Mouse (Mus musculus): Measurements from ENCODE around the gene 2810459M11Rik. TPM values are rescaled to one million over a fixed set of nuclear protein-coding genes. Genes with fewer than 3 reads are reported as not detected.

2810459M11Rik gene
- polyA plus RNA-seq, 1 experiment from 2014 or later, result 1.4 TPM

- Histone ChIP-seq H3K27ac (replicated peaks; ENCODE audit: low read depth, low read length) (no peak overlapping the region), H3K27me3 (replicated peaks; ENCODE audit: control insufficient read depth, insufficient read depth, low read length) (peaks cover 64% of the 10 kb centered on the region), H3K9ac (ENCODE audit: low read depth, low read length) (peak overlapping the region; percentile 67; the same call in 1 of the 2 replicates), H3K4me2 (ENCODE audit: low read depth, low read length) (peak overlapping the region; percentile 96), H3K9me3 (ENCODE audit: control insufficient read depth, low read length) (peaks cover 1% of the 10 kb centered on the region; the same call in 1 of the 2 replicates), H3K4me3 (ENCODE audit: low read depth, low read length) (peak overlapping the region; percentile 56), H3K36me3 (ENCODE audit: control insufficient read depth, insufficient read depth, low read length) (no peaks in the 10 kb centered on the region), H3K4me1 (ENCODE audit: control insufficient read depth, insufficient read depth, low read length) (0 out of 2 replicates have a peak, but pooled peaks cover 8% of the 10 kb centered on the region)
- DNase-seq (ENCODE audit: low spot score) (no peak), ATAC-seq (ENCODE audit: low read depth) (no peak)
- WGBS, result 7% methylated on average over 24 of the region's 24 CpGs
Observed at GRCm38 (mm10) chr1:86046833-86047563, 1.3 kb downstream of the 2810459M11Rik start.

GRCm38 (mm10) chr1:86048231-86048630 is 2.6 kb downstream of the 2810459M11Rik start:
- WGBS, result 70% methylated on average over 4 of the region's 4 CpGs
- ATAC-seq (ENCODE audit: low read depth), result no peak
- no peak overlapping the region for H3K27ac ChIP-seq (replicated peaks; ENCODE audit: low read depth, low read length)
- H3K9me3 ChIP-seq (ENCODE audit: control insufficient read depth, low read length), result no peaks in the 10 kb centered on the region
- H3K4me1 ChIP-seq (ENCODE audit: control insufficient read depth, insufficient read depth, low read length), result 0 out of 2 replicates have a peak, but pooled peaks cover 8% of the 10 kb centered on the region
- no peak for DNase-seq (ENCODE audit: low spot score)
- peaks cover 61% of the 10 kb centered on the region for H3K27me3 ChIP-seq (replicated peaks; ENCODE audit: control insufficient read depth, insufficient read depth, low read length)
- H3K9ac ChIP-seq (ENCODE audit: low read depth, low read length), result no peak overlapping the region
- H3K36me3 ChIP-seq (ENCODE audit: control insufficient read depth, insufficient read depth, low read length), result no peaks in the 10 kb centered on the region
- no peak overlapping the region for H3K4me2 ChIP-seq (ENCODE audit: low read depth, low read length)
- no peak overlapping the region for H3K4me3 ChIP-seq (ENCODE audit: low read depth, low read length)

GRCm38 (mm10) chr1:86048744-86049143 is 3.1 kb downstream of the 2810459M11Rik start:
- DNase-seq (ENCODE audit: low spot score), result no peak

GRCm38 (mm10) chr1:86053198-86053921 is 7.7 kb downstream of the 2810459M11Rik start:
- Histone ChIP-seq H3K9me3 (ENCODE audit: control insufficient read depth, low read length) (no peaks in the 10 kb centered on the region), H3K27ac (replicated peaks; ENCODE audit: low read depth, low read length) (0 out of 2 replicates have a peak overlapping the region, but pooled peaks have one; percentile 28), H3K4me3 (ENCODE audit: low read depth, low read length) (no peak overlapping the region), H3K27me3 (replicated peaks; ENCODE audit: control insufficient read depth, insufficient read depth, low read length) (peaks cover 9% of the 10 kb centered on the region), H3K4me1 (ENCODE audit: control insufficient read depth, insufficient read depth, low read length) (no peaks in the 10 kb centered on the region), H3K4me2 (ENCODE audit: low read depth, low read length) (no peak overlapping the region), H3K9ac (ENCODE audit: low read depth, low read length) (no peak overlapping the region; the same call in 1 of the 2 replicates), H3K36me3 (ENCODE audit: control insufficient read depth, insufficient read depth, low read length) (no peaks in the 10 kb centered on the region)
- peak; percentile 41; the same call in 1 of the 2 replicates for ATAC-seq (ENCODE audit: low read depth)
- 59% methylated on average over 12 of the region's 12 CpGs for WGBS
- peak; percentile 61 for DNase-seq (ENCODE audit: low spot score)

More at GRCm38 (mm10) chr1:86048744-86049143, 3.1 kb downstream of the 2810459M11Rik start:
- H3K27me3 ChIP-seq (replicated peaks; ENCODE audit: control insufficient read depth, insufficient read depth, low read length), result peaks cover 56% of the 10 kb centered on the region
- H3K36me3 ChIP-seq (ENCODE audit: control insufficient read depth, insufficient read depth, low read length), result no peaks in the 10 kb centered on the region
- H3K9ac ChIP-seq (ENCODE audit: low read depth, low read length), result no peak overlapping the region
- H3K27ac ChIP-seq (replicated peaks; ENCODE audit: low read depth, low read length), result no peak overlapping the region
- ATAC-seq (ENCODE audit: low read depth), result no peak
- no peaks in the 10 kb centered on the region for H3K9me3 ChIP-seq (ENCODE audit: control insufficient read depth, low read length)
- H3K4me1 ChIP-seq (ENCODE audit: control insufficient read depth, insufficient read depth, low read length), result 0 out of 2 replicates have a peak, but pooled peaks cover 8% of the 10 kb centered on the region
- 82% methylated on average over 3 of the region's 3 CpGs for WGBS
- no peak overlapping the region for H3K4me3 ChIP-seq (ENCODE audit: low read depth, low read length)
- H3K4me2 ChIP-seq (ENCODE audit: low read depth, low read length), result no peak overlapping the region

GRCm38 (mm10) chr1:86054943-86055342 is 9.3 kb downstream of the 2810459M11Rik start:
- DNase-seq (ENCODE audit: low spot score), result no peak
- ATAC-seq (ENCODE audit: low read depth), result no peak
- Histone ChIP-seq H3K9ac (ENCODE audit: low read depth, low read length) (no peak overlapping the region), H3K27me3 (replicated peaks; ENCODE audit: control insufficient read depth, insufficient read depth, low read length) (no peaks in the 10 kb centered on the region), H3K4me3 (ENCODE audit: low read depth, low read length) (no peak overlapping the region), H3K36me3 (ENCODE audit: control insufficient read depth, insufficient read depth, low read length) (no peaks in the 10 kb centered on the region), H3K9me3 (ENCODE audit: control insufficient read depth, low read length) (no peaks in the 10 kb centered on the region), H3K4me1 (ENCODE audit: control insufficient read depth, insufficient read depth, low read length) (no peaks in the 10 kb centered on the region), H3K4me2 (ENCODE audit: low read depth, low read length) (no peak overlapping the region), H3K27ac (replicated peaks; ENCODE audit: low read depth, low read length) (no peak overlapping the region)
- WGBS, result 33% methylated on average over 3 of the region's 3 CpGs

- Histone ChIP-seq H3K27ac (replicated peaks; ENCODE audit: low read depth, low read length) (no peak overlapping the region), H3K4me3 (ENCODE audit: low read depth, low read length) (no peak overlapping the region), H3K27me3 (replicated peaks; ENCODE audit: control insufficient read depth, insufficient read depth, low read length) (no peaks in the 10 kb centered on the region), H3K36me3 (ENCODE audit: control insufficient read depth, insufficient read depth, low read length) (no peaks in the 10 kb centered on the region), H3K9ac (ENCODE audit: low read depth, low read length) (no peak overlapping the region), H3K4me1 (ENCODE audit: control insufficient read depth, insufficient read depth, low read length) (no peaks in the 10 kb centered on the region), H3K4me2 (ENCODE audit: low read depth, low read length) (no peak overlapping the region), H3K9me3 (ENCODE audit: control insufficient read depth, low read length) (no peaks in the 10 kb centered on the region)
- 89% methylated on average over 4 of the region's 4 CpGs for WGBS
- DNase-seq (ENCODE audit: low spot score) (no peak), ATAC-seq (ENCODE audit: low read depth) (no peak)
Observed at GRCm38 (mm10) chr1:86056284-86056683, 10.6 kb downstream of the 2810459M11Rik start.

- WGBS, result 9% methylated on average over 21 of the region's 21 CpGs
- Histone ChIP-seq H3K9ac (ENCODE audit: low read depth, low read length) (peak overlapping the region; percentile 45), H3K4me3 (ENCODE audit: low read depth, low read length) (peak overlapping the region; percentile 33), H3K36me3 (ENCODE audit: control insufficient read depth, insufficient read depth, low read length) (no peaks in the 10 kb centered on the region), H3K27ac (replicated peaks; ENCODE audit: low read depth, low read length) (no peak overlapping the region), H3K4me2 (ENCODE audit: low read depth, low read length) (peak overlapping the region; percentile 53), H3K9me3 (ENCODE audit: control insufficient read depth, low read length) (no peaks in the 10 kb centered on the region), H3K4me1 (ENCODE audit: control insufficient read depth, insufficient read depth, low read length) (no peaks in the 10 kb centered on the region), H3K27me3 (replicated peaks; ENCODE audit: control insufficient read depth, insufficient read depth, low read length) (no peaks in the 10 kb centered on the region)
- ATAC-seq (ENCODE audit: low read depth), result peak; percentile 93
- DNase-seq (ENCODE audit: low spot score), result peak; percentile 95
Observed at GRCm38 (mm10) chr1:86058856-86059769, 13.4 kb downstream of the 2810459M11Rik start.

GRCm38 (mm10) chr1:86062523-86062922 is 16.9 kb downstream of the 2810459M11Rik start:
- H3K27me3 ChIP-seq (replicated peaks; ENCODE audit: control insufficient read depth, insufficient read depth, low read length), result no peaks in the 10 kb centered on the region
- no peaks in the 10 kb centered on the region for H3K36me3 ChIP-seq (ENCODE audit: control insufficient read depth, insufficient read depth, low read length)
- WGBS, result 72% methylated on average over 6 of the region's 6 CpGs
- H3K4me3 ChIP-seq (ENCODE audit: low read depth, low read length), result no peak overlapping the region
- no peak overlapping the region for H3K9ac ChIP-seq (ENCODE audit: low read depth, low read length)
- peaks cover 7% of the 10 kb centered on the region for H3K4me1 ChIP-seq (ENCODE audit: control insufficient read depth, insufficient read depth, low read length)
- no peak overlapping the region for H3K27ac ChIP-seq (replicated peaks; ENCODE audit: low read depth, low read length)
- no peaks in the 10 kb centered on the region for H3K9me3 ChIP-seq (ENCODE audit: control insufficient read depth, low read length)
- DNase-seq (ENCODE audit: low spot score) (no peak), ATAC-seq (ENCODE audit: low read depth) (no peak)
- H3K4me2 ChIP-seq (ENCODE audit: low read depth, low read length), result no peak overlapping the region
